Mouse (Mus musculus) layer of hippocampus, postnatal 25 days (tissue): Measurements from ENCODE around the gene Cabp1. TPM values are rescaled to one million over a fixed set of nuclear protein-coding genes. Genes with fewer than 3 reads are reported as not detected.

Source experiments
- DNase-seq, 2 experiments: peaks; one replicate each; pipeline ENCODE4 v3.0.0; 2022; ENCODE audit warnings: mixed read lengths in 2 of 2, low spot score in 1 of 2; ENCODE audit errors: extremely low spot score in 1 of 2
- total RNA-seq, 2 experiments: library from RNA; stranded (reverse); gene quantifications; 2 replicates each; pipeline ENCODE4 v1.2.3; 2021

Cabp1 gene
- total RNA-seq, 2 experiments from 2014 or later, result 118 to 121 TPM

DNA sequence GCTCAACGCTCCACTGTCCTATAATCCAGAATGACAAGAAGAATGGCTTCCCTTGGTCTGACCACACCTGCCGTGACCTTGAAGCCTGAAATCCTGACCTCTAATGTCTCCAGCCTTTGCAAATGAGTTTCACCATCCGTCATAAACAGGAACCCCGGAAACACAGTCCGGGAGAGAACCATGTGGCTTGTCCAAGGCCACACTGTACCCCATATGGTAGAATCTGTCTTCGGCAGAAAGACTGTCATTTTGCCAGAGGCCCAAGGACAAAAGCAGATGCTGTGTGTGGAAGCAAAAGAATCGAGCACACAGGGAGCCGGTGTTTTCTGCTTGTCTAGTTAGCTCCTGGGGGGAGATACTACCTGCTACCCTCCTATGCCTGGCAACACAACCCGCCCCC, 18.3 kb upstream of the Cabp1 start:
- no peak for DNase-seq

GRCm38 (mm10) chr5:115210380-115210779, 16.2 kb upstream of the Cabp1 start:
- DNase-seq, result peak in 1 of 2 experiments; percentile 55

DNA sequence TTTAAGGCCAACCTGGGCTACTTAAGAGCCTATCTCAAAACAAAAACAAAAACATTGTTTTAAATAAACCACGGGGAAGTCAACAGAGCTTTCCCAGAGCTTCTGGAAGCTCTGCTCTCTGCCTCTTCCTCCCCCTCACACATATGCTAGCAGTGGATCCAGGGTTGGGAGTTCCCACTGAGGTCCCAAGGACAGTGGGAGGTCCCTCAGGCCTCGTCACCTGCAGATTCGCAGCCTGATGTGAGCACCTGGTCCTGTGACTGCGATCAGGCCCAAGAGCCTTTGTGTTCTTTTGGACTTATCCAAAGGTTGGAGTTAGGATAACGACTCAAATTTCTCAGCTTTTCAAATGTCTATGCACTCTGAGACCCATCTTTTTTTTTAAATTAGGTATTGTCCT, 14.4 kb upstream of the Cabp1 start:
- no peak for DNase-seq

DNA sequence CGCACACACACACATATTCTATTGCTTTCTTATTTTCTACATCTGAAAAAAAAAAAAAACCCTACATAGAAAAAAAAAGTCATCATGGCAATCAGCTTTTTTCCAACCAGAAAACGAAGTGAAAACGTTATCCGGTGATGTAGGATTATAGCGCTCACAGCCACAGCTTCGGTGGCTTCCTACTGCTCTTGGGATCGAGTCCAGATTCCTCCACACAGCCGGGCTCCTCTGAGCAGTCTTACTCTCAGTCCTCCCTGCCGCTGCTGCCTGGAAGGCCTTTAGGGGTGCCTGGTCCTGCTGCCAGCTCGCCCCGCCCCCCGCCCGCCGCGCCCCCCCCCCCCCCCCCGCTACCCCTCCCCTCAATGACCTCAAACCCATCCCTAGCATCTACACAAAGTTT, 13.7 kb upstream of the Cabp1 start:
- no peak for DNase-seq

GRCm38 (mm10) chr5:115207244-115207643, 13.1 kb upstream of the Cabp1 start:
- DNase-seq, result no peak

DNA sequence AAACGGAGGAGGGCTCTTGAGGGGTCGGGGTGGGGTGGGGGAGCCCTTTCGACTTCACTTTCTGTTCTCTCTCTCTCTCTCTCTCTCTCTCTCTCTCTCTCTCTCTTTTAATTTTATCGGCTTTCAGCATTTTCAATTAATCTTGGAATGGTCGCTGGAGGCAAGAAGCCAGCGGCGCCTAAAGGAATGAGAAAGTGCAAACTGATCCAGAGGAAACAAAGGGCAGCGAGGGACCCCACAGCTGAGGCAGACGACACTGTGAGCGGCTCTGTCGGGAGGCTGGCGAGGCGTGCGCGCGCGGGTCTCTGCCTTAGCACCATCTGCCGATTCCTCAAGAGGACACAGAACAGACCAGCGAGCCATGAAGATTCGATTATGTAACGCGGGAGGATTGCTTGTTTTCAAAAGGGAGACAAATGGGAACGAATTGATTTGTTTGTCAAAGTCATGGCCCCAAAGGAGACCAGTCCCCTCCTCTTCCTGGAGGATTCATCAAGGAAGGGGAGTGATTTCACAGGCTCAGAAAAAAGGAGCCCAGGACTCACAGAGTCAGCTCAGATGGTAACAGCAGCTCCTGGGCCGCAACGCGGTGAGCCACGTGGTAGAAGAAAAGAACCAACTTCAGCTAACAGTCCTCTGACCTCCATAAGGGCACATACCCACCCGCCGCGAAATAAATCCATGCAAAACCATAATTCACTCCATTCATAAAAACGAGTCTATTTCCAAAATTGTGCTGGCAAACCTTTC, 10.6 kb upstream of the Cabp1 start:
- DNase-seq, result peak in 1 of 2 experiments; percentile 50

GRCm38 (mm10) chr5:115203735-115204561, 9.8 kb upstream of the Cabp1 start:
- DNase-seq, result no peak

- no peak for DNase-seq
Measured at GRCm38 (mm10) chr5:115194626-115195221, 543 bp upstream of the Cabp1 start.

DNA sequence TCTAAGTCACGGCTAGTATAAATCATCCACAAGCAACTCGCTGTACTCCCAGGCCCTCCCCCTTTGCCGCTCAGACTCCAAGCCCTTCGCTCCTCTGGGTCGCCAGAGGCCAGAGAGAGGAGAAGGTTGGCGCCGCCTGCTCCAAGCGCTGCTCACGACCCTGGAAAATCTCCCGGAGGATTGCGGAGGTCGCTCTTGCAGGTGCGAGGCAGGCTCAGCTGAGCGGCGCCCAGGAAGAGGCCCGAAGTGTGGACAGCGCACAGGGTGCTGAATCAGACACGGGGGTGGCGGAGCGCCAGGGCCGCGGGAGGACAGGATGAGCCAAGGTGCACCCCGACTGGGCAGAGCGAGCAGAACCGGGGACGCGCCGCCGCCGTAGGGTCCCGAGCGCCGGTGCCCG, 955 bp downstream of the Cabp1 start:
- no peak for DNase-seq

- no peak for DNase-seq
Measured at GRCm38 (mm10) chr5:115192828-115193195, 1.4 kb downstream of the Cabp1 start.

DNA sequence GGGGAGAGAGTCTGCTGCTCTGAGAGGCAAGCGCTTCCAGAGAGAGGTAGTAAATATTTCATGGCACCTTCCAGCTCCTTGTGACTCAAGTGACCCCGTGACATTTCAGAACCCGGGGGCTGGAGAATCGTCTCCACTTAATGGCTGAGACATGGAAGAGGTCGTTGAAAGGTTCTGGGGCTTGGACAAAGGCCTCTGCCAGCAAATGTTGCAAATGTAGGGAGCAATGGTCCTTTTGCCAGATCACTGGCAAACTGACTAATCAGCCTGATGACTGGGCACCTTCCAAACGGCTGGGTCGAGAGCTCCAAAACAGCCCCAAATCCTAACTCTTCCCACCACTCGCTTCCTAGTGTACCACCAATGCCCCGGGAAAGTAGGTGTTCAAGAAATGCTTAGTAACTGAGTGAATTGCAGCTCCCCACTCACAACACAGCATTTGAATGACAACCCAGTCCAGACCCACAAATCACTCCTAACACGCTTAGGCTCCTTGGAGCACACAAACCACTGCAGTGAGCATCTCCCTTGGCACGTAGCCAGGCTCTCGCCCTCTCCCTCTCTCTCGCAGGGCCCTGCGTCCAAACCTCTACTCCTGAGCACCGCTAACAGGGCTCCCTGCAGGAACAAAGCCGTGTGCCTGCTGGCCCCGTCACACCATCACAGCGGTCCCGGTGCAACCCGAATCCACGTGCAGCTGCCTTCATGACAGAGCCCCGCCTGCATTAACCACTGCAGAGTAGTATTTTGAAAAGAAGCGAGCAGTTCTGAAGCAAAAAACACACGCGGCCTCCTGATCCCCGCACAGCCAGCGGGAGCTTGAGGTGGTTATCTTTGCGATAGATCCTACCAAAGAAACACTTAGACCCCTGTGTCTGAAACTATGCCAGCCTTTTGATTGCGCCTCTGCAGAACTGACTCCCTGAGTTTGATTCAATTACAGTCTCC, 2.0 kb downstream of the Cabp1 start:
- no peak for DNase-seq

DNA sequence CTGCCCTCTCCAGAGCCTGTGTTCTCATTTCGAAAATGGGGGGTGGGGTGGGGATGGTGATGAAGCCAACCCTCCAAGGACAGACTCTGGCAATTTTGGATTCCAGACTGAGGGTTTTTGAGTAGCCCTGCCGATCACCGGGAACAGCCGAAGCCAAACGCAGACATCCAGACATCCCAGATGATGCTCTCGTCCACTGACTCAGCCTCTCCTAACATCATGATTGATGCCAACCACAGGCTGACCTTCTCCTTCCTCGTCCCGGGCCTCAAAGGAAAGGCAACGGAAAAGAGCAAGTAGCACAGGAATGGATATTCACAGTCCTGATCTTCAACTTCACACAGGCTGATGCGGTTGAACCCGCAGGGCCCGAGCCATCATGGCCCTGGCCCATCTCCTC, 4.1 kb downstream of the Cabp1 start:
- no peak for DNase-seq

DNA sequence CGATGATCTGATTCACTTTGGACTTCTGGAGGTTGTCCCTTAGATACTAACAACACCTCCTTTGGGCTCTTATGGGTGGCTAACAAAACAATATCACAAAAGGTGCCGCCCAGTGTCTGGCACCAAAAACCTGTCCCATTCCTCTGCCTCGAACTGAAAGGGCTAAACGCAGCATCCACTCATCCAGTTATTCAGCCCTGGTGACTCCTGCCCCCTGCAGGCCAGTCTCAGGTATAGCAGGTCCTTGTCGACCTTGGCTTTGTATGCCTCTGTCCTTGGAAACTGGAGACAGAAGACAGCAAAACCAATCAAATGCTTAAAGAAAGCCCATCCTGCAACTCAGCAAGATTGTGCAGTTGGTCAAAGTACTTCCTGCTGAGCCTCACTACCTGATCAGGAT, 5.4 kb downstream of the Cabp1 start:
- peak in 1 of 2 experiments; percentile 53 for DNase-seq

DNA sequence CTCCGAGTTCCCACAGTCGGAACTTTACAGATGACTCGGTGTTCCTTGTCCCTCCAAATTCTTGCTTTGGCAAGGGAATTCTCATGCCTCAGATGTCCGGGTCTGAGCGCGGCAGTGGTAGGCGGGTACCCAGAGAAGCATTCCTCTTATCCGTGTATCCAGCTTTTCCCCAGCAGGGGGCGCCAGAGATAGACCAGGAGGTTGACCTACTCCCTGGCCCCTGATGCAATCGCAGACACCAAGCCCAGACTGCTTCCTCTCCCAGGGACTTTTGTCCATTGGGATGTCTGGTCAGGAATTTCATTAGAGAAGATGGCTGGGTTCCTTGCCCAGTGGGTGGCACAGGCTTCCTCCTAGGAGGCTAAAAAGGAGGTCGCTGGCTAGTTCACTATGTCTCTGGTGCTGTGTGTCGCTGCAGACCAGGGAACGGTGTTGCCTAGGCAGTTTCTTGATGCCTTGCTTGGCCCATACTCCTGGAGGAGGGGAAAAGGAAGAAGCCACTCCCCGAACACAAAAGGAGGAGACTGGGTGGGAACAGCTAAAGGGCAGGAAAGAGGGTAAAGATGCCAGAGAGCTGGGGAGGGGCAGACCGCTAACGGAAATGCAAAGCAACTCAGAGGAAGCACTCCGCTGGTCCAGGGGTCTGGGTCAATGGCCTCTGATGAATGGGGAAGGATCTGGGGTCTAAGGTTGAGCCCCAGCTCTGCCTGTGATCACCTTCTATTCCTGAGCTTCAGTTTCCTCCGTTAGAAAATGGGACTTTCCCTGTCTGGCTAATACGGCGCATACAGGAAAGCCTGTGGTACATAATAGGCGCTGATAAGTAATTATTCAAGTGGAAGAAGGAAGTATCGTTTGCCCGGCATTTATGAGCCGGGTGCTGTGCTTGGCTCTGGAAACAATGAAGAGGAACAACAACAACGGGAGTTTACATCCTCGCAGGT, 6.7 kb downstream of the Cabp1 start:
- DNase-seq, result peak; percentile 86 to 99

- DNase-seq, result no peak
Measured at GRCm38 (mm10) chr5:115186371-115187073, 7.7 kb downstream of the Cabp1 start.

DNA sequence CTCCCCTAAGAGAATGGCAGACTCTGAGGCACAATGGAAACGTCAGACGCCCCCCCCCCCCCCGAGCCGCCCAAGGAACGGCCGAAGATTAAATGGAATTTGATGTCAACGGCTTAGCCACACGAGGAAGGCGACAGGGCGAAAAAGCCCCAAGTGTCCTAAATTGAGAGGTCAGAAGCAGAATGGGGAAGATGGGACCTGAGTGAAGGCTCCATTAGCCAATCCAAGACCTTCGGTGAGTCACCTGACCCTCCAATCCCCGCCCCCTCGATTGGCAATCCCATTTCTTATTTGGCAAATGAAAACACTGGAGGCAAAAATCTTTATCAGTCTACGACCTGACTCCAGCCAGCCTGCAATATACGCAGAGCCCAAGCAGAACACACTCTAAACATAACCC, 9.5 kb downstream of the Cabp1 start:
- DNase-seq, result peak in 1 of 2 experiments; percentile 53

- no peak for DNase-seq
Measured at GRCm38 (mm10) chr5:115183482-115183881, 10.7 kb downstream of the Cabp1 start.

- no peak for DNase-seq
Measured at GRCm38 (mm10) chr5:115182925-115183324, 11.3 kb downstream of the Cabp1 start.
